Mouse (Mus musculus) thymus, postnatal 0 days (tissue): ENCODE measurements at regions not wholly inside any gene's neighbourhood (a gene's known extent, or its start where the extent isn't known, plus 50 kb on each side); places are given as distances from the start of the nearest gene placed in this dataset.

Source experiments
- DNase-seq: peaks from one replicate; pipeline ENCODE4 v3.0.0-alpha.2; 2015; ENCODE audit warnings: low spot score

DNA sequence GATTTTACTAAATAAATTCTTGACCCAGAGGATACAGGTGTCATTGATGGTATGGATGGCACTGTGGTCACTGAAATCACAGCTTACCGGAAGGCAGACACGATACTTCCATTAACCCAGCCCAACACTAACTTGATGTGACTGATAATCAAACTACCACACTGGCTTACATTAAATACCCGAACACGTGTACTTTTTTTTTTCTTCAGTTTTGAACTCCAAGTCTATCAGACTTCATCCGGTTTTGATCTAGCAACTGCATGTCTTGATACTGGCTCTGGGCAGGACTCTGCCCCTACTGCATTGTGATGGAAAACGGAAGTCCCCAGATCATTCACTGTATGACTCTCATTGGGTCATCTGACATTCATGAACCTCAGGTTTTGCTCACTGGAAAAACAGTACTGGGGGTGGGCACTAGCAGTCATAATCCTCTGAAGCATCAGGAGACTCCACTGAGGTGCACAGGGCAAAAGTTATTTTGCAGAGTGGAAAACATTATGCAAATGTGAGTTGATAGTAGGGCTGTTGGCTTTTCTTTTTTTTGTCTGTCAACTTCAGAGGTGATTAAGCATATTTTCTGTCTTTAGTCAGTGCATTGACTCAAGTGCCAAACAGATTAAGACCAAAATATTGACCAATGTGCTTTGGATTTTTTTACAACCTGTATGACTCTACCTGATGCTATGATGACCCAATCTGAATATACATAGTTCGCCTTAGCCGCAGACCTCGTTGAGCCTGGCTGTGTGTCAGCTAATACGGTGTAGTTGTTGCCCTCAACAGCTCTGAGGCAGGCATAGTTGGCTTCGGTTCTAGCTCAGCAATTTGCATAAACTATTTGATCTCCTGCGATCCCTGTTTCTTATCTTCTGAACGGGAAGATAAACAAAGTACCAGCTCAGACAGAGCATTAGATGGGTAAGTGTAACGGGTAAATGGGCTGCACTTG lies 174.1 kb upstream of the Cited2 start:
- DNase-seq: no peak

DNA sequence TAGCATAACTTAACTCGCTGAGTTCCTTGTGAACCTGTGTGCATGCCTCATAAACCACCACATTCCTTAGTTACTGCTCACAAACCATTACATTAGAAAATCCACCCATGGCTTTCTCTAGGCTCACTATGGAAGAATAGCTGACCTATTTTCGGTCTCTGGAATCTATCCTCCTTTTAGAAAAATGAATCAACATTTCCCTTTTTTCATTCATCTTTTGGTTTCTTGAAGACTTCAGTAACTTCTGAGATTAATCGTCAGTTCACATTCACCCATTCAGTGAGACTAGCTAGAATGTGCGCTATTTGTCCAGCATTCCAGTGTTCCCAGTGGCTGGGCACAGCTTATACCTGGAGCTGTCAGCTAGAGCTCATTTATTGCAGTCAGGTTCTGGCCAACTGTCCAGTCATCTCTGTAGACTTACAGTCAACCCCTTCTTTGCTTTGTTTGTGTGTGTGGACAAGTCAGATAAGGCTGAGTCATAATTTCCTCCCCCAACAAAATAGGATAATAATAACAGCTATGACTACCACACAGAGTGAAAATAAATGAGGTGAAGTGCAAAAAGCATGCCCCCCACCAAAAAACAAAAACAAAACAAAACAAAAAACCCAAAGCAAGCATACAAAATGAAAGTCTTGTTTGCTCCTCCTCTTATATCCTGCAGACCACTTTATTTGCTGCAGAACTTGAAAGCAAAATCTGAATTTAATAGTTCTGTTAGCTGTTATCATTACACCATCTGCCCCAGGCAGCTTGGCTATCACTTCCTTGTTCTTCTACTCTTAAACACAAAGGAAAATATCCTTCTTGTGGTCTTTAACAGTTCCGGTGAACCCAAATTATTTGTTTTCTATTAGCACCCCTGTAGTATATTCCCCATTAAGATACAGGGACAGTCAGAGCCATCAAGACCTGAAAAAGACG lies 173.0 kb upstream of the Cited2 start:
- no peak for DNase-seq

DNA sequence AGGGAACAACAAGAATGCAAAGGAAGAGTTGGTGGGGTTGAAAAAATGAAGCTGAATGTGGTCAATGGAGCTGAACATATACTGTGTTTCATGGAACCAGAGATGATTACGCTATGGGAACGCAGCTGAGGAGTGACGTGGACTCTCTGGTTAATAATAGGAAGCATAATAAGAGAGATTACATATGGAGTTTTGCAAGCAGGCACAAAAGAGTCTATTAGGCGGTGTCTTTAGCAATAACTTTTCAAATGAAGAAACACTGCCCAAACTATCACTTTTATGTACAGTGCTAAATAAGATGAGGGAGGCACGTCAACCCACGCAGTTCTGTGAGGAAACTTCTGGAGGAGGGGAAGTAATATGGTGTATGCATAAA lies 172.4 kb upstream of the Cited2 start:
- no peak for DNase-seq

DNA sequence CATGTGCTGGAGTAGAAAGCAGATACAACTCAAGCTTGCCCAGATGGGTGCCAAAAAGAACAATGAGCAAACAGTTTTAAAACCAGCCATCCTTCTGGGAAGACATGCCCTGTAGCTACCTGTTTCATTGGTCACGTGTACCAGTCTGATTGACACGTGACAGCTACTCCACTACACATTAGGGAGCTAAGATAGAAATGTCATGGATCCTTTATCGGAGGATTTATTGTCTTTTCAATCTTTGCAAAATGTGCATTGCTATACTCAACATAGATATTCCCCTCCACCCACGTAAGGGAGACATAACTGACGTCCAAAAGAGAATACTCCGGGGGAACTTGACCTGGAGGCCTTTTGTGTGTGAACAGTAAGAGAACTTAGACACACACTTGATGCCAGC lies 171.1 kb upstream of the Cited2 start:
- DNase-seq: no peak

DNA sequence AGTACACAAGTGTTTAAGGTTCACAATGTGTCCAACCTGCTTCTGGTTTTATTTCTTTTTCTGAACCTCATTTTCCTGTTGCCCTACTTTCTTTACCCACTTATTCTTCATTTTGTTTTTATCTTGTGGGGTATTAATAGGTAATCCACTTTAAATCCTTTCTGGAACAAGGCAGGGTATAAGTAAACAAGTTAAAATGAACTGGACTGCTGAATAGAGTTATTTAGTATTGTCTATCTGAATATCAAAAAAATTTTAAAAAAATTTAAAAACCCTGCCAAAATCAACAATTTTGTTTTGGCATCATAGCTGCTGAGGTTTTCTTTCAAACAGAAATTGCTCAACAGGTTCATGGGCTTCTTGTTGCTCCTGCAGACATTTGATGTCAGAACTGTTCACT lies 170.7 kb upstream of the Cited2 start:
- no peak for DNase-seq

DNA sequence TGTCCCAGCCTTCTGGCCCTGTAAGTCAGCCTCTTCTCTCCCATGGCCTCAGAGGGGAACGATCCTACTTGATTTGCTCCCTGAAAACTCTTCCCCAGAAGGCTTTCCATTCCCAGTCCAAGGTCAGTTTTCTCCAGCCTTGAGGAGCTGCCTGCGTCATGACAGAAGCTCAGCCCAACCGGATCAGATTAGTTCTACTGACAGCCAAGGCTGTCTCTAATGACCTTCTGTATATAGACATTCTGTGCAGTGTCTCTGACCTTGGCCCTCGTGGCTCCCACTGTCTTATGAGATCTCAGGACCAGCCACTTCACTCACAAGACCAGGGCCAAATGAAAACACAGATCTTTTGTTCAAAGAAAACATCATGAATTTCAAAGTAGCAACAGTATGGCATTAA lies 166.6 kb upstream of the Cited2 start:
- DNase-seq: no peak

DNA sequence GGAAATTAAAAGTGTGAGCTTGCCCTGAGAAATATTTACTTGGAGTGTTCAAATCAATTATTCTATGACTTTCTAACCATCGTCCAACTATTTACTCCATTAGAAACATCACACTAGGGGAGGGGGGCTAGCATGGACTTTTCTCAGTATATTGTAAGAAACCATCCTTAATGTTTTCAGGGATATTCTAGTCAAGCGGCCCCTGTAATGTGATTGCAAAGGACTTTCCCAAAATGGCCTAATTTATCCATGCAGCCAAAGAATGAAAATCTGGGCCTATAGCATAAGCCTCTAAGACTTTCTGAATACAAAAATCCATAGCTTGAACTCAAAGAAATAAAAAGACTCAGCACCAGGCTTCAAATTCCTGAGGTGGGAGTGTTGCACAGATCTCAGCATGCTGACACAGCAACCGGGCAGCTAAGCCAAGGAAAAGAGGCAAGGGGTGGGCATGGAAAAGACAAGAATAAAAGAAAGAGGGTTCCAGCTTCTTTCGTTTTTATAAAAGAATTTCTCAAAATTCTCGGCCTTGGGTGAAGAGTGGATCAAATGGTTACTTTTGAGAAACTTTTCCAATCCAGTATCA lies 163.6 kb upstream of the Cited2 start:
- no peak for DNase-seq

DNA sequence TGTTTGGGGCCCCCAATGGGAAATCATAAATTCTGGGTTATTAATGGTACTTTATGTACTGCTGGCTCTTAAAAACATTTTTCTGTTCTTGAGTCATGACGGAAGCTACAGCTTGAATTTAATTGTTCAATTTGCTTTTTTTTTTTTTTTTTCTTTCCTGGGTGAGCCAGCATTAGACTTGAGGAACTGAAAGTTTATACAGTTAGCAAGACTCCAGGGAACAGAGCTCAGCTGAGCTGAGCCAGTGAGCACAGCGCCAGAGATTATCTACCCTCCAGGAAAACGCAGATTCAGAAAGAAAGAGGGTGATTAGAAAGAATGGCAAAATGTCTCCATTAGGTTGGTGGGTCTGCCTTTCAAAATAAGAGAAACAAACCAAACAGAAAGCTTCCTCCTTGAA lies 163.0 kb upstream of the Cited2 start:
- no peak for DNase-seq

DNA sequence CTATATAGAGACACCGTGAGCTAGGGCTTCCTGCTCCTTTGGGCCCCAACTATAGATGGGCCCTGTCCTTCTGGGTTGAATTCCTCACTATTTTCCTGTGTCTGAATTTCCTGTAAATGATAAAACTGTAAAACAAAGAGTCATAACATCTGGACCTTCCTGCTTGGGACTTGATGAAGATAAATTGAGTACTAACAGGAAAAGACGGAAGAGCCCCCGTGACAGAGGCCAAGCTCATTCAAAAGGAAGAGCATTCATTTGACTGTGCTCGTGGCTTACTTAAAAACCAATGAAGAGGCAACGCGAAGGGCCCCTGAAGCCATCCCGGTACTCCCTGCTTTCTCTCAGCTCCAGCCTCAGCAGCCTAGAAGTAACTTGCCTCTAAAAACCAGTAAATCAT lies 161.6 kb upstream of the Cited2 start:
- no peak for DNase-seq

DNA sequence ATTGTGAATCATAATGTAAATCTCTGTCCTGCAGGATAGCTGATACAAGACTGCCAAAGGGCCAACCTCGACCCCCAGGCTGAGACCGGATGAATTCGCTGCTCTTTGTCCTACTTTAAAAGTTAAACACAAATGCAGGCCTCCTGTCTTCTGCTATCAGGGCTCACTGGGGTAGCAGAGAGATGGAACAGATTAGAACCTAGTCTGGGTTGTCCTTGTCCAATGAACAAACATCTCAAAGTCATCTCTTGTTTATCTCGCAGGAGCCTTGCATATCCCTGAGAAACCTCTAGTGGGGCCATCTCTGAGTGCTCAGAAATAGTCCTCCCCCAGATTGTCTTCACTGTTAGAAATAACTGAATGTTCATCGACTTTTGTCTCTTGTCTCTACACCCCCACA lies 161.0 kb upstream of the Cited2 start:
- DNase-seq: no peak

DNA sequence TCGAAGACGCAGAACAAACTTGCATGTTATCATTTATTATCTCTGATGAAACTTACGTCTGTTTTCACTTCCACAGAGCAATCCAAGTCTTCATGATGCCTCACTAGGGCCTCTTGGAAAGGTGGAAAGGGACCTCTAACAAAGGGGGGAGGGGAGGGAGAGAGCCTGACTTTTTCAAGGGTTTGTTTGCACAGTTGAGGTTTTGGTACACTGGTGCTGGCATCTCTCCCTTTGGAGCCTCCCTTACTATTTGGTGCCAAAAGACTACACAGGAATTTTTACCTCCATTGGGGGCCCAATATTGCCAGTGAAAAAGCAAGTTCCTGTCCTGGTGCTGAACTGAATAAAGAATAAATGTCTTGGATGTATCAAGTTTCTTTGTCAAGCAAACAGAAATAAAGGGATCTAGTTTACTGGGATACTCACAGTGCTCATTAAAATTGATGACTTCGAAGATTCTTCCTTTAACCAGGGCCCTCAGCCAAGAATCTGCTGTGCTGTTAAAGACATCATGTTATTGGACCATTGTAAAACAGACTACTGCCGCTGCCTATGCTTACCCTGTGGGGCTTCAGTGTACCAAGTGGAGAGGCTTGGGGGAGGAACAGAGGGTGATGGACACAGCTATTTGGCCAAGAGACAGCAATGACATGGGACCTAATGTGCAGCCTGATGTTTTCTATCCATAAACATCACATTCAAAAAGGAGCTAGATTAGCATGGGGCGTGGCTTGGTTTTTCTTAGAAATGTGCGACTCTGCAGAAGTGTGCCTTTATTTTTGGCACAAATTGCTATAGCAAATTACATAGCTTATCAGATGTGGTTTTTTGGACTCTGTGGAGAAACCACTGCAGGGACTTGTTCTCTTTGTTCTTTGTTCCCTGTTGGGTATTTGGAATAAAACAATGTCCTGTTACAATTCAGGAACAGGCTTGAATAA lies 160.3 kb upstream of the Cited2 start:
- DNase-seq: no peak

DNA sequence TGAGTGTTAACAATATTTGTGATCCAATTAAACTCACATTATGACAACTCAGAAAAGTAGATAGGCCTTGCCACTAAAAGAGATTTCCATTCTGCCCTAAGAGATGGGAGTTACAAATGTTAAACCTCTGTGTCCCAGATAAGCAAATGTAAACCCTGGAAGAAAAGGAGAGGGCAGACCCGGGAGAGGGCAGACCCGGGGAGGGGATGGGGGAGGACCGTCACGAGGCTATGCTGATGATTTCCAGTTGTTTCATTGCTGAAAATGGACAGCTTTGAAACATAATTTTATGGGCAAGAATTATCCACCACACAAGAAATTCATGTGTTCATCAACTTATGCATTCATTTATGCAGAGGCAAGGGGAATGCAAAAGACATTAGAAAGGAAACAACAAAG lies 159.7 kb upstream of the Cited2 start:
- DNase-seq: no peak

DNA sequence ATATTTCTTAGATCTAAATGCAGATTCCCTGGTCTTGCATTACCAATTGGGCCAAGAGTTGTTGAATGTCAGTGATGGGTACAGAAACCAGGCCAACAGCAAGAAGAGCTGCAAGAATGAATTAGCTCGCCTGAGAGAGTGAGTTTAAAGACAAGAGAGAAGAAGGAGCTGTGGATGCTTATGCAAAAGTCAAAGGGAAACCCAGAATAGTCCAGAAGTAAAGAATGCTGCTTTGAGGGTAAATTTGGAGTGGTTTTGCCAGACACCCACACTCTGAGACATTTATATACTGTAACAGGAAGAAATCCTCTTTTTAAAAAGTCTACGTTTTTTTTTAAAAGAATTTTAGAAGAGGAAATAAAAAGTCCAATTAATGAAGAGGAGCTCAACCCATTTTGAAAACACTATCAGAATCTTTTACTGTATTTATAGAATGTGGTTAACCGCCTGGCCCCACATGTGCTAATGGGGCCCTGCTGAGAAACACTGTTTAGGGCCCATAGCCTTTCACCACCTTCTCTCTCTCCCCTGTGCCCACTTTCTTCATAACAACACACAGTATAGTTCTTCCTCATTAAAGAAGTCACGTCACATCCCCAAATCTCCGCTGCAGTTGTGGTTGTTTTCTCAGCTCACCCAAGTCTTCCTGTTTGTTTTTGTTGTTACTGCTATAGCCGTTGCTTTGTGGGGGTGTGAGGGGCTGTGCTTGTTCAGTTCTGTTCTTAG lies 158.0 kb upstream of the Cited2 start:
- DNase-seq: no peak

DNA sequence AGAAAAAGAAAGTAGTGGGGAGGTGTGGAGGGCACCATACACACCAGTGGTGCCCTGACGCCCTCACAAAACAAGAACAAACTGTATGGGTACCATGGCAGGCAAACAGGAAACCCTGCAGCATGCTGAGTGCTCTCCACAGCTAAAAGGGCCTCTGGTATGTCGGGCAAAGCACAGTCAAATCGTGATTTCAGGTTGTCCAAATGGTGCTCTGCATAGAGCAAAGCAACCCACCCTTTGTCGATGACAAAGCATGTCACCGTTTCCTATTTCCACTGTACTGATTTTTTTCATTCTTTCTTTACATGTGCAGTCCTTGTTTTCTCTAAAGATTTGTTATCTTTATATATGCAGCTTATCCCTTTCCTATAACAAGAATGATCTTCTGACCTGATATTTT lies 156.0 kb upstream of the Cited2 start:
- DNase-seq: no peak

DNA sequence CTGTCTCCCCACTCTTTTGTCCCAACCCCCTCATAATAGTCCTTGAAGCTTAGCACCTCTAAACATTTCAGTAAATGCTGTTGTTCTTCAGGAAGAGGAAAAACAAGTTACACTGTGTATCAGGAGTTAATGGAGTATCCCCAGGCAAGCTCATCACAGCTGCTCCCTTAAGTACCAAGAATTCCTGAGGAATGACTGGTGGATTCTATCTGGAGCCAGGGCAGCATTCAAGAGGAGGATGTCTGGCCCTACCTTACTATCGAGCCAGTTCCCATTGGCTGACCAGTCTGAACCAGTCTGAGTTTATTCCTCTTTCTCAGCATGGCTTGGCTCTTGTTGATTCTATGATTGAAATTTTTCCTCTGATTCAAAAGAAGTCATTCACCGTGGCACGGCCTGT lies 155.4 kb upstream of the Cited2 start:
- DNase-seq: no peak

DNA sequence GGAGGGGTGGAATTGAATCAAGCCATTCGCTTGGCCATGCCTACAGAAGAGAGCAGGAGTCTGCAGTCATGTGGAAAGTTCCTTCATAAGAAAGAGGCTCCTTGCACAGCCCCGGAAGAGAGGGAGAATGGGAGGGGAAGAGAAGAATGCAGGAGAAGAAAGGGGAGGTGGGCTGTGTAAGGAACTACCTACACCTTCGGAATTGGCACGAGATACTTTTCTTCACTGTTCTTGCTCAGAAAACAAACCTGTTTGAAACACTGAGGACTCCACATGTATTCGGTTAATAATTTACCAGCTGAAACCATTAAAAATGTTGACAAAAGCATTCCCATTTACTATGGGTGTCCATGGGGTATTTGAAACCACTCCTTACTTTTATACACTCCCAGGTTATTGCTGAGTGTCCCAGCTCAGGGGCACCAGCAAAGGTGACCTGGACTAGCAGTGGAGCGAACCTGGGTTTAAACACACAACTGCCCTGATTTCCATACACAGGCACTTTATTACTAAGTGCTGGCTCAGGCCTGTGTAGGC lies 153.4 kb upstream of the Cited2 start:
- no peak for DNase-seq

DNA sequence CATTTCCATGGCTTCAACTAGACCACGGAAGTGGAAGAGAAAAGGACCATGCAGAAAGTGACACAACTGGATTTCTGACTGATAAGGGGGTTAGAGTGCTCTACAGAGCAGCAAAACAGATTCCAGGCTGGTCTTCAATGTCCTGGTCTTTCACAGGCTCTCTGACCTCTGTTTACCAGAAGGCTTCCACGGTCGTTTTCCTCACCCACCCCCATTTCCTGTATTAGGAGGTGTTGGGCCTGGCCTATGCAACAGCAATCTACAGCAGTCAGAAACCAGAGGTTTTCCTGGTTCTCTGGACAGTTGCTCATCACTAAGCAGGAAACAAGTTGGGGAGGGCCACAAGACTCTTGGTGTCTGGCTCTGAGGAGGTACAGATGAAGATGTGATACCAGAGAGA lies 148.1 kb upstream of the Cited2 start:
- no peak for DNase-seq

DNA sequence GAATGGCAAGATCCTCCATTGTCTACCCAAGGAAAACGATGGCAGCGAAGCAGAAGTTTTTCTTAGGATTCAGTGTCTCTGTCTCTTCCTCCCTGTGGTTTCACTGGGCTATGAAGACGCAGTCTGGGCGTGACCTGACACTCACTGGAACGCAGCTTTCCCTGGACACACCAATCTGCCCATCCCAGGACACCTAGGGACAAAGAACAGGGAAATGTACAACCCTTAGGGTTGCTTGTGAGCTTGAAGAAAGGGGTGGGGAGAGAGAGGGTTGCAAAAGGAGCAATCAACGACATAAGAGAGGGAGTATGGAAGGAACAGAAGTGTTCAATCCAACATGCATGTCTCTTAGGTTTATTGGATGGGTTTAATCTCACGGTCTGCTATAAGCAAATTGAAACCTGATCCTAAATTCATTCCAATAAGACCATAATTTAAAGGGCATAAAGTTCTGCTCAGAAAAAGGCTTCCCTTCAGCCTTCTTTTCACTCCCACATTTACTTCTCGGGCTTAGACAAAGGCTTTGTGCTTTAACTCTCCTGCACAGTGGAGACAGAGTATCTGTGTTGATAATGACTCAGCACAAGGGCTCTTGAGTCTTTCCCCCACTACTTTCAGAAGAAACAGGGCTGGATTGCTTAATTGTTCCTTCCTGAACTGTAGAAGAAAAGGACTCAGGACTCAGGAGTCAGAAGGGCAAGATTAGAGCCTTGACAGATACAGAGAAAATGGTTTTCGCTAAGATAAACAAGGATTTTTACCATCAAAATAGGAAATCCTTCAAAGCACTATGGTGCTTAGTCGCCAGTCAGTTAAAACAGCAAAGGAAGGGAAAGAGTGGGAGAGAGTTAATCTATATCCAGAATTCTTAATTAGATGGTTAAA lies 147.3 kb upstream of the Cited2 start:
- no peak for DNase-seq

DNA sequence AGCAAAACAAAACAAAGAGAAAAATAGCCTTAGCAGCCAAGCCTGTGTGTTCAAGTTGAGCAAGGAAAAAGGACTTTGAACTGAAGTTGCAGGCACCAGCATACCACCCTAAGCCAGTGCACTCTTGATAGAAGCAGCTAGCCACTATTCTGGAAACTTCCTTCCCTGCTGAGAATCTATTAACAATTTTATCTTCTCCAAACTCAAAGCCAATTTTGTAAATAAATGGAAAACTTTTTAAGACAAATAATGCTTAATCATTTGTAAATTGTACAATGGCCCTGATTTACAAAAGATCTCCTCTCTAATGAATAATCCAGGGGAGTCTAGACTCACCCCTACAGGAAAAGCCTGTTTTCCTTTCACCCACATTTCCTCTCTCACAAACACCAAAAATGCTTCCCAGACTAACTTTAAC lies 146.7 kb upstream of the Cited2 start:
- DNase-seq: no peak
